Mouse (Mus musculus) liver, postnatal 0 days (tissue): ENCODE results near the gene Mcoln3. TPM values are rescaled to one million over a fixed set of nuclear protein-coding genes. Genes with fewer than 3 reads are reported as not detected.

ENCODE experiments used
- ATAC-seq: fragments of 200-750 bp; cut with Nextera tagmentation; 2 replicates; pipeline ENCODE4 v1.8.0; 2017; ENCODE audit warnings: mild to moderate bottlenecking, moderate library complexity
- DNase-seq: peaks from one replicate; pipeline ENCODE4 v3.0.0-alpha.2; 2016
- H3K27ac ChIP-seq: fragments of 300-500 bp; sonication (generic); 2 replicates; pipeline ENCODE4 v1.5.1; 2014; ENCODE audit warnings: antibody characterized with exemption, moderate library complexity, mild to moderate bottlenecking, low read depth
- H3K27me3 ChIP-seq: fragments of 300-500 bp; sonication (generic); 2 replicates; pipeline ENCODE4 v1.6.1; 2014; ENCODE audit warnings: low read length, control low read depth, mixed read lengths; ENCODE audit not compliant: insufficient read depth
- H3K36me3 ChIP-seq: fragments of 300-500 bp; sonication (generic); replicated peaks from 2 replicates; pipeline ENCODE4 v1.6.1; 2014; ENCODE audit warnings: mild to moderate bottlenecking, control low read depth, low read length, moderate library complexity, mixed read lengths; ENCODE audit not compliant: insufficient read depth
- H3K4me1 ChIP-seq: fragments of 300-500 bp; sonication (generic); 2 replicates; pipeline ENCODE4 v1.6.1; 2014; ENCODE audit warnings: antibody characterized with exemption, mild to moderate bottlenecking, control low read depth; ENCODE audit not compliant: insufficient read depth
- H3K4me2 ChIP-seq: fragments of 300-500 bp; sonication (generic); 2 replicates; pipeline ENCODE4 v1.6.1; 2014; ENCODE audit warnings: low read depth, mild to moderate bottlenecking, low read length, moderate library complexity, mixed read lengths
- H3K4me3 ChIP-seq: fragments of 300-500 bp; sonication (generic); 2 replicates; pipeline ENCODE4 v1.5.1; 2014; ENCODE audit warnings: low read depth, low read length
- H3K9ac ChIP-seq: fragments of 300-500 bp; sonication (generic); replicated peaks from 2 replicates; pipeline ENCODE4 v1.6.1; 2014; ENCODE audit warnings: mild to moderate bottlenecking, moderate library complexity
- H3K9me3 ChIP-seq: fragments of 300-500 bp; sonication (generic); 2 replicates; pipeline ENCODE4 v1.6.1; 2016; ENCODE audit warnings: mild to moderate bottlenecking, control low read depth, low read length, mixed read lengths
- CTCF ChIP-seq: sonication (generic); IDR thresholded peaks from 2 replicates; pipeline ENCODE4 v1.5.1; 2016; ENCODE audit warnings: antibody characterized with exemption, low read depth
- EP300 ChIP-seq: IDR thresholded peaks from 2 replicates; pipeline ENCODE4 v1.6.1; 2016; ENCODE audit warnings: antibody characterized with exemption, low read depth, mild to moderate bottlenecking
- WGBS: fragments of 180-500 bp; shearing (Covaris S2); extraction: QIAGEN DNeasy Blood & Tissue Kit; methylation state at CpG from one replicate; pipeline ENCODE4 v1.1.7; 2014; ENCODE audit not compliant: insufficient replicate concordance; 5-methylcytosine and 5-hydroxymethylcytosine counted together
- polyA plus RNA-seq: library from polyadenylated mRNA; unstranded; fragments of >200 nt; fragmentation: Nextera tagmentation; extraction: Ambion mirVana; gene quantifications from 2 replicates; pipeline ENCODE4 v1.2.1, GENCODE M21; 2015

Mcoln3 gene
- polyA plus RNA-seq, 1 experiment from 2014 or later, result not detected

- ATAC-seq (no peak), DNase-seq (no peak)
- H3K27ac ChIP-seq, result no peak overlapping the region
- H3K4me3 ChIP-seq, result no peak overlapping the region
- H3K4me2 ChIP-seq, result no peak overlapping the region
- no peaks in the 10 kb centered on the region for H3K36me3 ChIP-seq
- TF ChIP-seq EP300 (no peak), CTCF (no peak)
- no peaks in the 10 kb centered on the region for H3K9me3 ChIP-seq
- no peaks in the 10 kb centered on the region for H3K27me3 ChIP-seq
- WGBS, result 73% methylated on average over 7 of the region's 7 CpGs
- H3K9ac ChIP-seq, result no peak overlapping the region
- no peaks in the 10 kb centered on the region for H3K4me1 ChIP-seq
Measured at GRCm38 (mm10) chr3:146142523-146142922, 25.3 kb downstream of the Mcoln3 start.

DNA sequence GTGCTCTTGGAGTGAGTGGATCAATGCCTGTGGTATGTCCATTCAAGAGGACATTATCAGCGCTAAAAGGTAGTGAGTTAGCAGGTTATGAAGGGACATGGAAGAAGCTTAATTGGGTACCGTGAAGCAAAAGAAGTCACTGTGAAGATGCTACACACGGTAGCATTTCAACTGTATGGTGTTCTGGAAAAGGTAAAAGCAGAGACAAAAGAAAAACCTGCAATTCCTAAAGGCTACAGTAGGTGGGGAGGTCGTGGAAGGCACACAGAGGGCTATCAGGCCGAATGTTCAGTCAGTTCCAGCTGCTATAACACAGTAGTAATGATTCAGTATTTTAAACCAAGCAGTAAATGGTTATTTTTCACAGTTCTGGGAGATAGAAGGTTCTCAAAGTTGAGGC, 28.3 kb downstream of the Mcoln3 start:
- Histone ChIP-seq H3K4me3 (no peak overlapping the region), H3K27me3 (no peaks in the 10 kb centered on the region), H3K9me3 (no peaks in the 10 kb centered on the region), H3K4me1 (peaks cover 6% of the 10 kb centered on the region), H3K4me2 (no peak overlapping the region), H3K9ac (no peak overlapping the region), H3K36me3 (no peaks in the 10 kb centered on the region), H3K27ac (no peak overlapping the region)
- DNase-seq (no peak), ATAC-seq (no peak)
- peak; percentile 35 for TF ChIP-seq CTCF
- TF ChIP-seq EP300, result no peak
- WGBS, result 55% methylated on average over 5 of the region's 5 CpGs

DNA sequence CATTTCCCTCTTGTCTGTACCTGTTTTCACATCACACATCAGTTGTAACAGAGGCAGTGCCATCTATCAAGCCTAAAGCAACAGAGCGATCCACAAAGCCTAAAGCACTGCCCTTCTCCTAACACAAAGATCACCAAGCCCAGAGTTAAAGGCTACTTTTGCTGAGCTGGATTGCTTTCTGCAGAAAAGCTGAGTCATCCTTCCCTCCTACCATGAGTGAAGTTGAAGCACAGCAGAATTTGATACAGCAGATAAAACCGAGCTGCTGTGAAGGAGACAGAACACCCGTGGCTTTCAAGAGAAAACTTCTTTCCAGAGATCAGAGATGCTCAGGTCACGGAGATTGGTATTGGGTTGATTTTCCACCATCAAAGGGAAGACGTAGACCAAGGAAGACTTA, 28.9 kb downstream of the Mcoln3 start:
- Histone ChIP-seq H3K4me2 (no peak overlapping the region), H3K4me1 (peaks cover 6% of the 10 kb centered on the region), H3K9ac (no peak overlapping the region), H3K36me3 (no peaks in the 10 kb centered on the region), H3K9me3 (no peaks in the 10 kb centered on the region), H3K4me3 (no peak overlapping the region), H3K27me3 (no peaks in the 10 kb centered on the region), H3K27ac (no peak overlapping the region)
- no peak for TF ChIP-seq EP300
- ATAC-seq (no peak), DNase-seq (no peak)
- 44% methylated on average over 5 of the region's 5 CpGs for WGBS

- Histone ChIP-seq H3K4me1 (peaks cover 6% of the 10 kb centered on the region), H3K9ac (peak within 1 kb of the TSS; percentile 60), H3K27ac (peak within 1 kb of the TSS; percentile 40; the same call in 1 of the 2 replicates), H3K4me3 (peak within 1 kb of the TSS; percentile 50), H3K27me3 (no peaks in the 10 kb centered on the region), H3K4me2 (peak within 1 kb of the TSS; percentile 90), H3K9me3 (no peaks in the 10 kb centered on the region), H3K36me3 (no peaks in the 10 kb centered on the region)
- ATAC-seq, result peak; percentile 53
- peak; percentile 38 for DNase-seq
- no peak for TF ChIP-seq EP300
- TF ChIP-seq CTCF, result no peak
- WGBS, result 11% methylated on average over 24 of the region's 34 CpGs
Measured at GRCm38 (mm10) chr3:146149156-146150057, 32.2 kb downstream of the Mcoln3 start, which contains the start of gene Mcoln2. Gene Mcoln2 (plus strand): TSS chr3:146149833.

DNA sequence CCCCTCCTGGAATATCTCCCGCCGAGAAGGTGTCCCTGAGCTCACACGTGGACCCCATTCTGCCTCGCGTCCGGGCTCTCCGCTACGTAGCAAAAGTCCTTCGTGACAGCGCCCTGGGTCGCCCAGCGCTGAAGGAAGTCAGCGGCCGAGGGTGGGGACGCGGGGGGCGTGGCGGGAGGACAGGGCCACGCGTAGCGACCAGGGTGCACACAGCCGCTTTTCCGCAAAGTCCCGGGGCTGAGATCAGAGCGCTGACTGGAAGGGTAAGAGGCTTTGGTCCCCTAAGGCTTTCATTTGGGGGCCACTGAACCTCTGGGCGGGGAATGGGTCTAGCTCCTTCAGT, 32.8 kb downstream of the Mcoln3 start:
- Histone ChIP-seq H3K27ac (peak overlapping the region; percentile 40; the same call in 1 of the 2 replicates), H3K9ac (peak overlapping the region; percentile 60), H3K9me3 (no peaks in the 10 kb centered on the region), H3K27me3 (no peaks in the 10 kb centered on the region), H3K4me3 (peak overlapping the region; percentile 50), H3K4me2 (peak overlapping the region; percentile 90), H3K4me1 (peaks cover 6% of the 10 kb centered on the region), H3K36me3 (no peaks in the 10 kb centered on the region)
- peak; percentile 71 for DNase-seq
- WGBS, result under 1% methylated on average over 26 of the region's 26 CpGs
- ATAC-seq, result peak; percentile 72
- TF ChIP-seq EP300, result no peak
- no peak for TF ChIP-seq CTCF

GRCm38 (mm10) chr3:146150560-146150959, 33.3 kb downstream of the Mcoln3 start:
- H3K4me3 ChIP-seq, result peak overlapping the region; percentile 50
- H3K27me3 ChIP-seq, result no peaks in the 10 kb centered on the region
- peak; percentile 23 for DNase-seq
- no peaks in the 10 kb centered on the region for H3K36me3 ChIP-seq
- ATAC-seq, result 0 out of 2 replicates have a peak, but pooled peaks have one; percentile 20
- no peaks in the 10 kb centered on the region for H3K9me3 ChIP-seq
- no peak overlapping the region for H3K27ac ChIP-seq
- peak overlapping the region; percentile 60 for H3K9ac ChIP-seq
- peaks cover 6% of the 10 kb centered on the region for H3K4me1 ChIP-seq
- WGBS, result 8% methylated on average over 11 of the region's 11 CpGs
- peak overlapping the region; percentile 90 for H3K4me2 ChIP-seq
- no peak for TF ChIP-seq EP300
- TF ChIP-seq CTCF, result no peak
